Mouse (Mus musculus): ENCODE measurements around the gene Olfr1353.
"Not testable (repeated sequence)": the region's sequence is repeated elsewhere in the genome, so short reads cannot be mapped to it uniquely, and the experiment has no call there.

The Olfr1353 gene

DNA sequence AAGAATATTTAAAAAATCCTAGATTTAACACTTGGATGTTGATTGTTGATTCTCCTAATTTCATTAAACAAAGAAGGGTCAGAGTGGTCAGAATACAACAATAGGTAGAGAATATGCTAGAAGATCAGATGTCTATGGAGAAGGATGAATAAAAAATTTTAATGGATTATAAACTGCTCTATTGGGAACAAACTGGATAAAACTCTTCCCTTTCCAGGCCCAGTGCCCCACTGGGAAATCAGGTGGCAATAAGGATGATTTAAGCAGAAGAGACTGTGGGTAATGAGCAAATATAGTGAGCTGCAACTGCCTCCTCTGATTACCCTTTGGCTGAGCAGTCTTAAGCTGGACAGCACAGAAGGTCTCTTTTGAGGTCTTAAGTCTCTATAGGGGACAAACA lies at the start of gene Olfr1353:
Gene Olfr1353 (plus strand): TSS at position 301 of the 400 bp plus-strand sequence.
- not testable (repeated sequence) for DNase-seq

DNA sequence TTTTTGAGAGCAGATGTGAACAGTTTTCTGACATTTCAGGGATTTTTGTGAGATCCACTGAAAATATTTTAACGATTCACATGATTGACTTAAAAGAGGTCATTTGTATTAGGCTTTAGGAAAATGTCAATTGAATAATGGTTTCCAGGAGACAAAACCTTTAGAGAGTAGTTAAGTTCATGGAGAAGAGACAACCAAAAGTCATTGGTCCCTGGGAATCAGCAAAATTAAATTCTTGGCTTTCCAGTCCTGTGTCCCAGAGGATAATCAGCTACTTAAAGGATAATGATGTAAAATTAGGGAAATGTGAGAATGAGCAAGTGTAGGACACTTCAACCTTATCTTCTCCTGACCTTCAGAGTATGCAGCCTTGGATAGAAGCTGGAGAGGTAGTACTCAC lies 12.8 kb upstream of the Olfr1353 start, which contains the start of gene Olfr8:
Gene Olfr8 (plus strand): TSS at position 301 of the 400 bp plus-strand sequence.
- DNase-seq, result not testable (repeated sequence)

DNA sequence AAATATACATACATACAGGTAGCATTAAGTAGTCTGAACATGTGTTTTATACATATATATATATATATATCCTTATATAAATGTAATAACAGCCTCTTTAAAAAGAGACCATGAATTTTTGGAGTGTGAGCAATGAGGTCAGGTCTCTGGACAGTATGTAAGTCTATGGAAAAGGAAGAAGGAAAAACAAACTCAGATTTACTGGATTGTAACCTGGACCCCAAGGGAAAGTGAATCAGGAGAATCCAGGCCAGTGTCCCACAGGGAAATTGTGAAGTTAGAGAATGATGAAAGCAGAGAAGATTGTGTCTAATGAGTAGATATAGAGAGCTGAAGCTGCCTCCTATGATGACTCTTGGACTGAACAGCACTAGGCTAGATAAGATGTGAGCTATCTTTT lies 17.6 kb downstream of the Olfr1353 start, which contains the start of gene Olfr1352:
Gene Olfr1352 (plus strand): TSS at position 301 of the 400 bp plus-strand sequence.
- DNase-seq, result no peak

DNA sequence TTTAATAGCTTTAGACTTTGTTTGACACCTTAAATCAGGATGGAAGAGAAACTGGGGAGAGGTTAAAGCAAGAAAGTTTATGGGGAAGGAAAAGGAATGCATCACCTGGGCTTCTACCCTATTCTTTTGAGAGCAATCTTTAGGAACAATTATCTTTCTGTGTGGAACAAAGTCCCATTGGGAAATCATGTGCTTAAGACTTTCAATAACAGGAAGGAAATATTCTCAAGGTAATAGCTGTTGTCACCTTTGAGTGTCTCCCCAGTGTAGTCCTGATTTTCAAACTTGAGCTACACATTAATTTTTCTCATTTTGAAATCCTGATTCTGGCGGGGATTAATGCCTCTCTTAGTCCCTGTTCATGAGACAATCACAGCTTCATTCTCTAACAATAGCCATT lies 49.1 kb downstream of the Olfr1353 start, which contains the start of gene Olfr1351:
Gene Olfr1351 (plus strand): TSS at position 301 of the 400 bp plus-strand sequence.
- no peak for DNase-seq
